Mouse (Mus musculus) myocyte (in vitro differentiated cells): Measurements from ENCODE around the gene Traf3ip1.

ENCODE experiments used
- CEBPB ChIP-seq: IDR thresholded peaks from 2 replicates; pipeline ENCODE4 v1.6.1; 2011; ENCODE audit warnings: mild to moderate bottlenecking, moderate library complexity; ENCODE audit not compliant: poor library complexity, insufficient read depth, severe bottlenecking
- E2F4 ChIP-seq: IDR thresholded peaks from one replicate; pipeline ENCODE4 v1.6.1; 2011; ENCODE audit warnings: mild to moderate bottlenecking, control low read depth, moderate library complexity; ENCODE audit not compliant: insufficient read depth
- MAX ChIP-seq: IDR thresholded peaks from one replicate; pipeline ENCODE4 v1.6.1; 2011; ENCODE audit warnings: low read depth, mild to moderate bottlenecking, control low read depth
- MYOD1 ChIP-seq, 3 experiments: IDR thresholded peaks; one replicate each; pipeline ENCODE4 v1.6.1; 2011; ENCODE audit warnings: control low read depth in 2 of 3, low read depth in 2 of 3, mild to moderate bottlenecking in 2 of 3, moderate library complexity in 1 of 3; ENCODE audit not compliant: insufficient read length in 2 of 3, control insufficient read depth in 1 of 3
- MYOG ChIP-seq, 3 experiments: IDR thresholded peaks; one replicate each; pipeline ENCODE4 v1.6.1; 2011; ENCODE audit warnings: control low read depth in 2 of 3, low read depth in 2 of 3, mild to moderate bottlenecking in 2 of 3; ENCODE audit not compliant: insufficient read length in 2 of 3, control insufficient read depth in 1 of 3, insufficient read depth in 1 of 3
- POLR2A ChIP-seq: IDR thresholded peaks from one replicate; pipeline ENCODE4 v1.6.1; 2011; ENCODE audit warnings: low read depth, mild to moderate bottlenecking, control low read depth, moderate library complexity; ENCODE audit not compliant: insufficient read length
- POLR2AphosphoS2 ChIP-seq: IDR thresholded peaks from one replicate; pipeline ENCODE4 v1.6.1; 2011; ENCODE audit warnings: low read depth, control low read depth; ENCODE audit not compliant: insufficient read length
- REST ChIP-seq: IDR thresholded peaks from one replicate; pipeline ENCODE4 v1.6.1; 2011; ENCODE audit warnings: mild to moderate bottlenecking, control low read depth, moderate library complexity; ENCODE audit not compliant: insufficient read depth, insufficient read length
- SRF ChIP-seq: IDR thresholded peaks from one replicate; pipeline ENCODE4 v1.6.1; 2011; ENCODE audit warnings: low read depth; ENCODE audit not compliant: control insufficient read depth, insufficient read length
- TCF12 ChIP-seq: IDR thresholded peaks from one replicate; pipeline ENCODE4 v1.6.1; 2011; ENCODE audit warnings: mild to moderate bottlenecking, control low read depth; ENCODE audit not compliant: poor library complexity, insufficient read depth, severe bottlenecking
- TCF3 ChIP-seq: IDR thresholded peaks from one replicate; pipeline ENCODE4 v1.6.1; 2011; ENCODE audit warnings: low read depth, control low read depth; ENCODE audit not compliant: insufficient read length
- USF1 ChIP-seq: IDR thresholded peaks from one replicate; pipeline ENCODE4 v1.6.1; 2011; ENCODE audit warnings: low read depth, mild to moderate bottlenecking, control low read depth, moderate library complexity

GRCm38 (mm10) chr1:91515642-91516041 lies 21.2 kb downstream of the Traf3ip1 start:
- TF ChIP-seq MAX (no peak), SRF (no peak), POLR2A (no peak), TCF12 (no peak), REST (no peak), MYOD1 (IDR thresholded peaks at IDR 0.05; ENCODE audit: control insufficient read depth in 1 of 3, insufficient read length in 2 of 3, low read depth in 2 of 3) (no peak), E2F4 (no peak), POLR2AphosphoS2 (no peak), USF1 (no peak), MYOG (IDR thresholded peaks at IDR 0.05; ENCODE audit: control insufficient read depth in 1 of 3, insufficient read depth in 1 of 3, insufficient read length in 2 of 3, low read depth in 2 of 3) (no peak), TCF3 (no peak), CEBPB (no peak)
